Mouse (Mus musculus) left cerebral cortex, postnatal 36 days (tissue): ENCODE measurements around the gene B3galt4. TPM values are rescaled to one million over a fixed set of nuclear protein-coding genes. Genes with fewer than 3 reads are reported as not detected.
"Not testable (repeated sequence)": the region's sequence is repeated elsewhere in the genome, so short reads cannot be mapped to it uniquely, and the experiment has no call there.

ENCODE experiments used
- DNase-seq, 2 experiments: peaks; one replicate each; pipeline ENCODE4 v3.0.0; 2021 to 2022; ENCODE audit warnings: low spot score in 2 of 2, mixed read lengths in 1 of 2
- intact Hi-C: fragments of 180-260 bp; cut with DNase I; formaldehyde crosslinking; loops from one replicate; pipeline ENCODE4 v1.15.1; 2025
- total RNA-seq, 2 experiments: library from RNA; stranded (reverse); gene quantifications; 2 replicates each; pipeline ENCODE4 v1.2.3; 2021

Gene B3galt4
- total RNA-seq, 2 experiments from 2014 or later: 5.5 to 6.7 TPM

DNA sequence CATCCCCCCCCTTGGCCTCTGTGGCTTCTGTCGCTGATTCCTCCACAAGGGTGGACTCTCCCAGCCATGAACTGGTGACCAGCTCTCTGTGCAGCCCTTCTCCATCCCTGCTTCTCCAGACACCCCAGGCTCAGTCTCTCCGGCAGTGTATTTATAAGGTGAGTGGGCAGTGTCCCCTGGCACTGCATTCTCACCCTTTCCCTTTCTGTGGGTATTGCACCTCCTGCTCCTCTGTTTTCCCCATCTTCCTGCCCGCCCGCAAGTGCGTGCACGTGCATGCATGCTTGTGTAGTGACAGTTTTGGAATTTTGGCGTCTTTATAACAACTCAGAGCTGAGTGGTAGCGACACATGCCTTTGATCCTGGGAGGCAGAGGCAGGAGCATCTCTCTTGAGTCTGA is 37.4 kb downstream of the B3galt4 start:
- intact Hi-C loops: no loop called here
- DNase-seq: no peak

DNA sequence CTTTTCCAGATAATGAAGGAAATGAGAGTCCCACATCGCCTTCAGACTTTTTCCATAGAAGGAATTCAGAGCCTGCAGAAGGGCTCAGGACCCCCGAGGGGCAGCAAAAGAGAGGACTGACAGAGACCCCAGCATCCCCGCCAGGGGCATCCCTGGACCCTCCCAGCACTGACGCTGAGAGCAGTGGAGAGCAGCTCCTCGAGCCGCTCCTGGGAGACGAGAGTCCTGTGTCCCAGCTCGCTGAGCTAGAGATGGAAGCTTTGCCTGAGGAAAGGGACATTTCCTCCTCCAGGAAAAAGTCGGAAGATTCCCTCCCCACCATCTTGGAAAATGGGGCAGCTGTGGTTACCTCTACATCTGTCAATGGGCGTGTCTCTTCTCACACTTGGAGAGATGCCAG is 38.0 kb downstream of the B3galt4 start:
- no peak for DNase-seq
- intact Hi-C loops: no loop called here

- intact Hi-C loops: no loop called here
- no peak for DNase-seq
Measured at GRCm38 (mm10) chr17:33911813-33912414, 39.4 kb downstream of the B3galt4 start.

DNA sequence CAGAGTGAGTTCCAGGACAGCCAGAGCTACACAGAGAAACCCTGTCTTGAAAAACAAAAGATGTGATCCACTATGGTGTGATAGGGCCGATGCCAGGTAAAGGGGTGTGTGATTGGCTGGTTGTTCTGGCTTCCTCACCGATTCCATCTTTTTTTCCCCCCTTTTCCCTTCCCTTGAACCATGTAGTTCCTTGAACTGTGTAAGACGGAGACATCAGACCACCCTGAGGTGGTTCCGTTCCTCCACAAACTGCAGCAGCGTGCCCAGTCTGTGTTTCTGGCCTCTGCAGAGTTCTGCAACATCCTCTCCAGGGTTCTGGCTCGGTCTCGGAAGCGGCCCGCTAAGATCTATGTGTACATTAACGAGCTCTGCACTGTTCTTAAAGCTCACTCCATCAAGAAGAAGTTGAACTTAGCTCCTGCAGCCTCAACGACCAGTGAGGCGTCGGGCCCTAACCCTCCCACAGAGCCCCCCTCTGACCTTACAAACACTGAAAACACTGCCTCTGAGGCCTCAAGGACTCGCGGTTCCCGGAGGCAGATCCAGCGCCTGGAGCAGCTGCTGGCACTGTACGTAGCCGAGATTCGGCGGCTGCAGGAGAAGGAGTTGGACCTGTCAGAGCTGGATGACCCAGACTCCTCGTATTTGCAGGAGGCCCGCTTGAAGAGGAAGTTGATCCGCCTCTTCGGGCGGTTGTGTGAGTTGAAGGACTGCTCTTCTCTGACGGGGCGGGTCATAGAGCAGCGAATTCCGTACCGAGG is 40.1 kb downstream of the B3galt4 start:
- no peak for DNase-seq
- intact Hi-C loops: no loop called here

DNA sequence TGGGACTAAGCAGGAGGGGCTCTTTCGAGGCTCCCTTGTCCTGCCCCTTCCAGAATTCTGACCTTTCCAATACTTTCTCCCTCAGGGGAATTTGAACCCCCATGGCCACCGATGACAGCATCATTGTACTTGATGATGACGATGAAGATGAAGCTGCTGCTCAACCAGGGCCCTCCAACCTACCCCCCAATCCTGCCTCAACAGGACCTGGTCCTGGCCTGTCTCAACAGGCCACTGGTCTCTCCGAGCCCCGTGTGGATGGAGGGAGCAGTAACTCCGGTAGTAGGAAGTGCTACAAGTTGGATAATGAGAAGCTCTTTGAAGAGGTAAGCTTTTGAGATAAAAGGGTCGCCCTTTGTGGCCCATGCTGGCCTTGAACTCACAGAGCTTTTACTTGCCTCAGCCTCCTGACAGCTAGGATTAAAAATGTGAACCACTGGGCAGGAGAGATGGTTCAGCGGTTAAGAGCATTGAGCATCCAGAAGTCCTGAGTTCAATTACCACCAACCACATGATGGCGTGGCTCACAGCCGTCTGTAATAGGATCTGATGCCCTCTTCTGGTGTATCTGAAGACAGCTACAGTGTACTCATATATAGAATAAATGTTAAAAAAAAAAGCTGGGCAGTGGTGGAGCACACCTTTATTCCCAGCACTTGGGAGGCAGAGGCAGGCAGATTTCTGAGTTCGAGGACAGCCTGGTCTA is 40.8 kb downstream of the B3galt4 start:
- no peak for DNase-seq
- intact Hi-C loops: no loop called here

GRCm38 (mm10) chr17:33909869-33910250 is 41.4 kb downstream of the B3galt4 start:
- DNase-seq: no peak
- intact Hi-C loops: no loop called here

GRCm38 (mm10) chr17:33909077-33909868 is 42.0 kb downstream of the B3galt4 start, which contains the start of gene Daxx:
TSS of gene Daxx (plus strand) at chr17:33909414.
- intact Hi-C loops: no loop called here
- peak; percentile 98 to 99 for DNase-seq

DNA sequence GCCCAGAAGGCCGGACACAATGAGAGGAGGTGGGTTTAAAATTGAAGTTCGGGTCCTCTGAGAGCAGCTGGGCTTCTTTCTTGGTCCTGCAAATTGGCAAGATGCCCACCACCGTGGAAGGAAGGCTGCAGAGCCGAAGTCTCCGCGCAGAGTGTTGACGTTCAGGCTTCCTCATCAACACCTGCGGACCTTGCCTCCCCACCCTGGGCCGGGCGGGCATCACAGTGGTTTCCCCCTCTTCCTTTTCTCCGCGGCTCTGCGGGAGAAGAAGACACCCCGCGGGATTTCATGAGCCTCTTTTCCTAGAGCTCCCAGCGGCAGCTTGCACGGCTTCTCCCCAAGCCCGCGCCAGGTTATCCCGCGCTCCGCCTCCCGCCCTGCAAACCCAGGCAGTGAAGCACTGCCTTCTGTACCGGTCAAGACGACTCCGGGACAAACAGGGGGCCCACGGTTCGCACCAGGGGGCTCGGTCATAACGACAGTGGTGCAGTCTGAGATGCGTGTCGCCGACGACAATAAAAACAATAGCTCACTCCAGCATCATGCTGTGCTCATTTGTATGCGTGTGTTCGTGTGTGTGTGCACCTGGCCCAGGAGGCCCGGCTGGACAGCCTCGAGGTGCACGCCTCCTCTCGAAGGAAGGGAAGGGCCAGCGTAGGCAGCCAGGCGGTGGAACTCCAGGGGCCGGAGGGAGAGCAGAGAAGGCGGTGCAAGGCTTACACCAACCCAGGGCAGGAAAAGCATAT is 42.8 kb downstream of the B3galt4 start:
- peak; percentile 65 to 73 for DNase-seq
- intact Hi-C loops: no loop called here

DNA sequence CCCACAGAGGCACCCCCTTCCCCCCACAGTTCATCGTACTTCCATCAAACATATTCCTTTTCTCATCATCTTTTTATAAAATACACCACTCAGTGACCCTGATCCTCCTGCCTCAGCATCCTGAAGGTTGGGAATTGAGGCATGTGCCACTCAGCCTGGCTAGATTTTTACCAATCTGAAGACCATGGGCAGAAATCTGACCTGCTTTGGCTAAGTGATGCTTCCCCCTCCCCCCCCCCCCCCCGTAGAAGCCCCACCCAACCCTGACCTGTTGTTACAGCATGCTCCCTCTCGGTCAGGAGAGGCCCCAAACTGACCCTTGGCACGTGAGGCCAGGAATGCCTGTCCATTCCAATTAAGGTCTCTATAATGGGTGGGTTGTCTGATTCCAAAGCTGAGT is 46.5 kb downstream of the B3galt4 start, which contains the start of gene Platr17:
Platr17 (plus strand) TSS at position 301 of the 400 bp plus-strand sequence.
- intact Hi-C loops, DNase-seq: not testable (repeated sequence)

DNA sequence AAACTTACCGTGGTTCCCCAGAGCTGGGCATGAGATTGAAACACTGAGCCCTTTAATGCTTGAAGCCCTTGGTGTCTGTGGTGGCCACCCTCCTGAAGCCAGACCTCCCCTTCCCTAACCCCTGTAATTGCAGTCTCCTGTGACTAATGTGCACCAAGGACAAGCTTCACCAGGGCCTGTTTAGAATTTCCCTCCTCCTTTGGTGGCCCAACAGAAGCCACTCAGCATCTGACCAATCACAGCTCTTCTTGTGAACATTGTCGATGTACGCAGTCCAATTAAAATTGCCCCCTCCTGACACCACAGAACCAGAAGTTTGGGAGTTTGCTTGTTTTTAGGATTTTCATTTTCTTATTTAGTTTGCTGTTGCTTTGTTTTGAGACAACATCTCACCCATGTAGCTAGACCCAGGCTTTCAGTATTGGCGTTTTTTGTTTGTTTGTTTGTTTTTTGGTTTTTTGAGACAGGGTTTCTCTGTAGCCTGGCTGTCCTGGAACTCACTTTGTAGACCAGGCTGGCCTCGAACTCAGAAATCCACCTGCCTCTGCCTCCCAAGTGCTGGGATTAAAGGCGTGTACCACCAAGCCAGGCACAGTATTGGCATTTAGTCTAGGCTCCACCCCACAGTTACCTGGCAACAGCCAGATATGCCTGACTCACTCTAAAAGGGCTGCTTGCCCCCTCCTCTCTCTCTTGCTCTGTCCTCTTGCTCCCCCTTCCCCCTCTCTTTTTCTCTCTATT is 47.2 kb downstream of the B3galt4 start:
- DNase-seq, intact Hi-C loops: not testable (repeated sequence)

- intact Hi-C loops: no loop called here
- DNase-seq: no peak
Measured at GRCm38 (mm10) chr17:33902491-33902890, 48.8 kb downstream of the B3galt4 start.

DNA sequence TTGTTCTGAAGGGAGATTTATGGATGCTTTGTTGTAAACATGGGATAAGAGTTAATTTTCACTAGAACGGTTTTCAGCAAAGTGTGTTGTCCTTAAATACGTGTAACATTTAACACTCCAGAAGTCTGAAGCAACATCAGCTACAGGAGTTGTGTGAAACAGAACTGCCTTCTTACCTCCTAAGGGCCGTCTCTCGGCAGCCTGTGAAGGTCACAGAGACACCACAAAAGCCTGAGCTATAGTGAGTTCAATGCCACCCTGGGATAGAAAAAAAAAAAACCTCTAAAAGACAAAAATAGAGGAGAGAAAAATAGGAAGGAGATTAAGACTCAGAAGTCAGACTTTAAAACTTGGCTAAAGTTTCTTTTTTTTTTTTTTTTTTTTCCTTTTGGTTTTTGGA is 49.2 kb downstream of the B3galt4 start:
- intact Hi-C loops: no loop called here
- DNase-seq: no peak

DNA sequence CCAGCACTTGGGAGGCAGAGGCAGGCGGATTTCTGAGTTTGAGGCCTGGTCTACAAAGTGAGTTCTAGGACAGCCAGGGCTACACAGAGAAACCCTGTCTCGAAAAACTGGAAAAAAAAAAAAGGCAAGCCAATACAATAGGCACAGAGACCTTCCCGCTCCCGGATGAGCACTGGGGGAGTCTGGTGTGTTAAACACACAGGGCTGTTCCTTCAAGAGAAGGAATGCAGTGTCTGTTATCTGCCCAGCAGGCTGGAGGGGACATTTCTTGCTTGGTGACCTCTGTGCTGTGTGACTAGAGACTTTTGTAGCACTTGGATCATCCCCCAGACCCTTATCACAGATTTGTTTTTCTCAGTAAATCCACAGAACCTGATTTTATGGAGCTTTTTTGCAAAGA is 49.6 kb downstream of the B3galt4 start:
- no peak for DNase-seq
- intact Hi-C loops: no loop called here

DNA sequence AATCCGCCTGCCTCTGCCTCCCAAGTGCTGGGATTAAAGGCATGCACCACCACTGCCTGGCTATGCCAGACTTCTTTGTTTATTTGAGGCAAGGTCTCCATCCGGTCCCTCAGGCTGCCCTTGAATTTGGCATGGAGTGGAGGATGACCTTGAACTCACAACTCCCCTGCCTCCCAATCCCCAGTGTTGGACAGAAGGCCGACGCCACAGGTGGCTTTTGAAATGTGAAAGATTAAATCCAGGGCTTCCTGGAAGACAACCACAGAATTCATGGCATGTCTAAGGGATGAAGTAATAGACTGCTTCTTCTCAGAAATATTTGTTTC is 50.3 kb downstream of the B3galt4 start:
- intact Hi-C loops: no loop called here
- no peak for DNase-seq

DNA sequence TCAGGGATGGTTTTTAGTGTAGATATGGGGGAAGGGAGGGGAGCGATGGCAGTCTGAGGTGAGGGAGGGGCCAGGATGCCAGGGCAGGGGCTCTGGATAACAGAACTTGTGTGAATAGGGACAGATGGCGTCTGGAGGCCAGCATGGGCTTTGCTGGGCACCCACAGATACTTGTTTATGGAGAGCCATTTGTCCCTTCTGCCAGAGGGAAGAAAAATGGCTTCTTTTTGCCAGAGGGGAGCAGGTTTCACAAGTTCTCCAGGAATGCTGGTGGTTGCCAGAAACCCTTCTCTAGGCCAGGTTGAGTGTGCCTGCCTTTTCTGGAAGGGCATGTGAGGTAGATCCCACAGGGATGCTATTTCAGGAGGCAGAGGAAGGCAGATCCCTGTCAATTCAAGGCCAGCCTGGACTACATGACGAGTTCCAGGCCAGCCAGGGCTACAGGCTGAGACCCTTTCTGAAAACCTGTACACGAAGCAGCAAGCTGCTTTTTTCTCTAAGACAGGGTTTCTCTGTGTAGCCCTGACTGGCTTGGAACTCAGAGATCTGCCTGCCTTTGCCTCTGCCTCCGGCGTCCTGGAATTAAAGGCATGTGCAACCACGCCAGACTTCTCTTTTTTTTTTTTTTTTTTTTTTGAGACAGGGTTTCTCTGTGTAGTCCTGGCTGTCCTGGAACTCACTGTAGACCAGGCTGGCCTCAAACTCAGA is 50.9 kb downstream of the B3galt4 start:
- intact Hi-C loops: no loop called here
- DNase-seq: no peak
